Mouse (Mus musculus) layer of hippocampus, adult 18-20 months (tissue): ENCODE data around the gene Magea4. TPM values are rescaled to one million over a fixed set of nuclear protein-coding genes. Genes with fewer than 3 reads are reported as not detected.

Experiments
- DNase-seq, 2 experiments: peaks; one replicate each; pipeline ENCODE4 v3.0.0; 2022; ENCODE audit warnings: low spot score in 2 of 2
- long read RNA-seq: library from polyadenylated mRNA; stranded (forward); transcript quantifications from one replicate; pipeline ENCODE4 v2.0.0, GENCODE M21; 2021
- microRNA-seq, 2 experiments: library from miRNA; unstranded; fragments of <30 nt; microRNA quantifications; one replicate each; pipeline ENCODE4 v1.2.0; 2021
- total RNA-seq, 2 experiments: library from RNA; stranded (reverse); gene quantifications; 2 replicates each; pipeline ENCODE4 v1.2.3; 2021

The Magea4 gene
- total RNA-seq = not detected
- long read RNA-seq = 0 reads

DNA sequence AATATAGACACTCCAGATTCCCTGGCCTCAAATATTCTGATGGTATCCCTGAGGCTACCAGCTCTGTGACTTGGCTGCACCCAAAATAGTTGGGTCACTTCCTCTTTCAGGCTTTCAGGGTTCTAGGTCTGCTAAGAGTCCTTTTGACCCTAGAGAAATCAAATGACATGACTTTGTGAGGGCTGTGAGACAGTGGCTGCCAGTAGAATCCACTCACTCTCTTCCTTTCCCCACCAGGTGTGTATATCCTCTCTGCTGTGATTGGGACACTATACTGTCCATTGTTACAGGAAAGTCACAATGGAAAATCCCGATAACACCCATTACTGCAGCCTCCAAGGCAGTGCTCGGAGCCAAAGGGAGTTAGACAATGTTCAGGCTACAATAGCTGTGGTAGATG is at the start of gene Magea4:
Gene Magea4, plus strand, starts transcription at position 301 of the 400 bp plus-strand sequence.
- no peak for DNase-seq

DNA sequence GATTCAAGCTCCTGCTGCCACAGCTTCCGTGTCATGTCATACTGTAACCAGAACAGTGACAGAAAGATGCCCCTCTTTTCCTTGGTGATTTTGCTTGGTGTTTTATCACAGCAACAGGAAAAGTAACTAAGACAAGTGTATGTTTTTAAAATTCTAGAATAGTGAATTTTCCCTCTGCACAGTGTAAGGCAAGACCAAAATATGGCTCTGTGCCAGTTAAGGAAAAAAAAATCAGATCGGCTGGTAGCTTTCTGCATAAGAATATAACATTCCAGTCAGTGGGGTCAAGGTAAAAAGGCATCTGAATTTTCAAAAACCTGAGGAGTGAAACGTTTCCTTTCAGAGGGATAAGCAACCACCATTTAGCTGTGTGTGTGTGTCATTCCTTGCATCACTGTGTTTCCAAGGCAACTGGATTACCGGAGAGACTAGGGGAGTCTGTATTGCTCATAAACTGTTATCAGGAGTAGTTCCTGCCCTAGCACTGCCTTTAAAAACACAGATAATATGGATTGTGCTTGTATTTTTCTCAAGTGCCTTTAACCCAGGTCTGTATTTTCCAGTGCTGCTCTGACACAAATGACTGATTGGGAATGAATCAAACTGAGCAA is 18.8 kb upstream of the Magea4 start:
- peak in 1 of 2 experiments; percentile 0 for DNase-seq

DNA sequence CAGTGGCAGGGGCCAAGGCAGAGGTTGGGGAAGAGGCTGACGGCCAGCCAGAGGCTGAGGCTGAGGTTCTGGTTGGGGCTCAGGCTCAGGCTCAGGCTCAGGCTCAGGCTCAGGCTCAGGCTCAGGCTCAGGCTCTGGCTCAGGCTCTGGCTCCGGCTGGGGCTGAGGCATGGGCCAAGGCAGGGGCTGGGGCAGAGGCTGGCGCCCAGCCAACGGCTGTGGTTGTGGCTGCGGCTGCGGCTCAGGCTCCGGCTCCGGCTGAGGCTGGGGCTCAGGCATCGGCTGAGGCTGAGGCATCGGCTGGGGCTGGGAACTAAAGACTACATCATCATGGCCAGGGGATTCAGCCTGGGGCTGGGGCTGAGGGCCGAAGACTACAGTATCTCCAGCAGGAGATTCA is 48.8 kb downstream of the Magea4 start:
- DNase-seq = no peak

Small RNA genes within 50 kb of the gene (microRNA-seq; reads per million reads assigned to microRNA genes)
- 0.98 to 4.2 reads per million in 2 experiments for gene Mir224
- gene Mir452 = 0 to 0.25 reads per million in 2 experiments

Other genes starting within 250 kb of the Magea4 start
- gene Fate1, start 249.0 kb upstream of the Magea4 start, total RNA-seq = not detected
- gene Cnga2, start 230.2 kb upstream of the Magea4 start, total RNA-seq = under 1 TPM; 0.13 to 0.40 TPM
- under 1 TPM; 0.10 TPM for gene Gabre, start 52.8 kb downstream of the Magea4 start, total RNA-seq
- gene Magea10, start 164.8 kb downstream of the Magea4 start, total RNA-seq = not detected